Mouse (Mus musculus) neutrophil, adult 5-6 weeks (primary cell): ENCODE measurements around the gene Tex35. TPM values are rescaled to one million over a fixed set of nuclear protein-coding genes. Genes with fewer than 3 reads are reported as not detected.

Experiments used
- ATAC-seq: fragments of 151-379, 151-347 bp; 2 replicates; pipeline ENCODE4 v1.8.0; 2017; ENCODE audit warnings: mild to moderate bottlenecking, moderate TSS enrichment; ENCODE audit not compliant: insufficient number of reproducible peaks, poor library complexity, low FRiP score, severe bottlenecking; ENCODE audit errors: extremely low read depth
- total RNA-seq: library from RNA; stranded (forward); fragments of 200-1000 nt; gene quantifications from 2 replicates; pipeline ENCODE4 v1.2.3, GENCODE M21; 2017

Tex35 gene
- not detected in 2 replicates for total RNA-seq

DNA sequence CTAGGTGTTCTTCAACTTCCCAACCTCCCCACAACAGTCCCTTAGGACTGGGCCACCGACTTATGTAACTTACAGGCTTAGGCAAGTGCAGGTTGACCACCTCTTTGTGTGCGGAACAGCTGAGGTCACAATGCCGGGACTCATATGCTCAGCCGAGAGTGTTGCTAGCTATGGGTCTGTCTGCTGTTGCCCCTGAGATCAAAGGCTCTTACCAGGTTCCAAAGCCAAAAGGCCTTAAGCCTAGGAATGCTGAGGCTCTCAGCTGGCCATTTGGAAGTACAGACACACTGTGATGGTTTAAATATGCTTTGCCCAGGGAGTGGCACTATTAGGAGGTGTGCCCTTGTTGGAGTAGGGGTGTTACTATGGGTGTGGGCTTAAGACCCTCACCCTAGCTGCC lies at the start of gene Tex35:
TSS of gene Tex35 (minus strand) at position 101 of the 400 bp plus-strand sequence.
- ATAC-seq = no peak

DNA sequence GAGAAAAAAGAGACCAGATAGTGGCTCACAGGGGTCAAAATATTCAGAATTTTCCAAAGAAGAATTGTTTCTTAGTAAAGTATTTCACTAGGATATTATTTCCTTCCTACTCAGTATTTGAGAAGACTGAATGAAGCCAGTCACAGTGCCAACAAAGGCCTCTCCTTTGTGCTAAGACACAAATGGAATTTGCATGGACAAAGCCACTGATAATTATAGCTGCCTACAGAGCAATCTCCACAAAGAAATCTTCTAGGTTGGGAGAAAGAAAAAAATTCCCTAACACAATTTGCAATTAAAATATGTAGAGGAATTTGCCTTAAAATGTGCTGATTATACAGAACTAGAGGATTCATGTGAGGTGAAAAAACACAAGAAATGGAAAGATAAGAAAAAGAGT lies 45.3 kb upstream of the Tex35 start:
- ATAC-seq = no peak

DNA sequence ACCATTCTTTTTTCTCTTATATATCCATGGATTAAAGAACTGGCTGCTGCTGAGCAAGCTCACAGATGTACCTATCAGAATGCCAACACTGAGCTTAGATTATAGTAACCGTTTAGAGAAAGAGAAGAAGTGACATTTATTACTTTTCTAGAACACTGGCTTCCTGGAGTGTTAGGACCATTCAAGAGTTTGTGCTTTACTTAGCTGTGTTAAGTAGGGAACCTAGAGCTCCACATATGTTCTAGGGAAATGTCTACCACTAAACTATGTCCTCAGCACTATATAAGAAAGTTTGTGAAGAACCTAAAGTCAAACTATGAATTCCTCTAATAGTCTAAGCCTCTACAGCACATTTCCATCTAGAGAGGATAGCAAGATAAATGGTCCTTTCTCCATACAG lies 41.6 kb upstream of the Tex35 start:
- no peak for ATAC-seq

- no peak for ATAC-seq
Observed at GRCm38 (mm10) chr1:157144621-157145020, 36.1 kb upstream of the Tex35 start.

DNA sequence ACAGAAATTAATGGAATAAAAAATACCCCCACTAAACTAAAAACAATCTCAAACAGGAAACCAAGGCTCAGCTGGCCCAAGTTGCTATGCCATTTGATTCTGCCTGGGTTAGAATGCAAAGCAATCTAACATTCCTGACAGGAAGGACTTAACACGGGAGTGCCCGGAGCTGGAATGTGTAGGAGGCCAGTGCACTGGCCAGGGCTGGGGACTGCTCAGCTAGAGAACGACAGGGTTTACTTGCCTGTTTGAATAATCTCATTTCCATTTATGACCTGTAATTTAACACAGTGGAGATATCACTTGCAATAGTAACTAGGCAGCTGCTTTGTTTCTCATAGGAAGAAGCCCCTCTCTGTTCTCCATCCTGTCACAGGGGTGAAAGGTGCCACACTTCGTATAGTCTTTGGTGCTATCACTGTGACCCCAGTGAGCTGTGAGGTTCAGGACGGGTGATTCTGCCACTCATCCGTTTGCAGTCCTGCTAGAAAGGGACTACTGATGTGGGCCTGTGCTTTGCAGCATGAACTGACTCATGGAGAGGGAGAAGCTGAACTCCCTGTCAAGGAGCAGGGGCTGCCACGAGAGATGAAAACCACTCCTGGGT lies 34.9 kb upstream of the Tex35 start:
- no peak for ATAC-seq

- ATAC-seq = no peak
Observed at GRCm38 (mm10) chr1:157141014-157141413, 32.5 kb upstream of the Tex35 start.

- ATAC-seq = no peak
Observed at GRCm38 (mm10) chr1:157137854-157138241, 29.4 kb upstream of the Tex35 start.

GRCm38 (mm10) chr1:157137132-157137853 lies 28.8 kb upstream of the Tex35 start:
- ATAC-seq = no peak

GRCm38 (mm10) chr1:157128219-157128618 lies 19.7 kb upstream of the Tex35 start:
- ATAC-seq = no peak

GRCm38 (mm10) chr1:157123836-157124235 lies 15.4 kb upstream of the Tex35 start:
- ATAC-seq = no peak

- no peak; the same call in 1 of the 2 replicates for ATAC-seq
Observed at GRCm38 (mm10) chr1:157119168-157119567, 10.7 kb upstream of the Tex35 start.

- no peak for ATAC-seq
Observed at GRCm38 (mm10) chr1:157117440-157117839, 9.0 kb upstream of the Tex35 start.

DNA sequence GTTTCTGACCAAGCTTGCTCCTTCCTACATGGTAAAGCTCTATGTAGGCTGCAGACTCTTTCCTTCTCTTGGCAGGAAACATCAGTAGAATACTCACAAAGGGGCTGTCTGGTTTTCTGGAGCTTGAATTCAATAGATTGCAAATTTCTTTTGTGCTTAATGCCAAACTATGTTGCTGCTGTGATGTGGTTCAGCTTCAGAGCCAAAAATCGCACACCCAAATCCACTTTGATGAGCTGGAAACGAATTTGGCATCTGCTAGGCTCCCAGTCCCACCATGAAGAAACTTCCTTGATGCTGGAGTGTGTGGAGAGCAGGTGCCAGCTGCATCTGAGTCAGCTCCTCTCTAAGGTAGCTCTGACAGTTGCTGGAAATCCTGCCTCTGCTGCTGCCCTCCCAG lies 6.0 kb upstream of the Tex35 start:
- no peak for ATAC-seq

DNA sequence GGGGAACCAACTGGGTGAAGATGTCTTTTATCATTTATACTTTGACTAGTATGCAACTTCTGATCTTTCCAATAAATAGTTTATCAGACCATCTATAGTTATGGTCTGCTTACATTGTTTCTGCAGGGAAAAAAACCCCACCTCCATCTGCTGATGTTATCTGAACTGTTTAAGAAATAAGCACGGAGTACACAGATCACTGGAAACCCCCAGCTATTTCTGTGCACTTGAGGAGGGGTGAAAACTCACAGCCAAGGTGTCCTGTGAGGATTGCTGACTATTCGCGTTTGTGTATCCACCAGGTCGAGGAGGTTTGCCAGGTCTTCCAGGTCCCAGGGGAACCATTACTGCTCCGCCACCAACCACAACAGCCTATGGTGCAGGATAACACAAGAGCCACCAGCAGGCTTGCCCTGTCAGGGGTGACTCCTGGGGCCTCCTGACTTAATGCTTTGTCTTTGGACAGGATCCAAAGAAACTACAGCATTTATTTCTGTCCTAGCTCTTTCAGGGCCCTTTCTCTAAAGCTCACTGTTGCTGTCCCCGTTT lies 1.9 kb upstream of the Tex35 start:
- no peak for ATAC-seq

DNA sequence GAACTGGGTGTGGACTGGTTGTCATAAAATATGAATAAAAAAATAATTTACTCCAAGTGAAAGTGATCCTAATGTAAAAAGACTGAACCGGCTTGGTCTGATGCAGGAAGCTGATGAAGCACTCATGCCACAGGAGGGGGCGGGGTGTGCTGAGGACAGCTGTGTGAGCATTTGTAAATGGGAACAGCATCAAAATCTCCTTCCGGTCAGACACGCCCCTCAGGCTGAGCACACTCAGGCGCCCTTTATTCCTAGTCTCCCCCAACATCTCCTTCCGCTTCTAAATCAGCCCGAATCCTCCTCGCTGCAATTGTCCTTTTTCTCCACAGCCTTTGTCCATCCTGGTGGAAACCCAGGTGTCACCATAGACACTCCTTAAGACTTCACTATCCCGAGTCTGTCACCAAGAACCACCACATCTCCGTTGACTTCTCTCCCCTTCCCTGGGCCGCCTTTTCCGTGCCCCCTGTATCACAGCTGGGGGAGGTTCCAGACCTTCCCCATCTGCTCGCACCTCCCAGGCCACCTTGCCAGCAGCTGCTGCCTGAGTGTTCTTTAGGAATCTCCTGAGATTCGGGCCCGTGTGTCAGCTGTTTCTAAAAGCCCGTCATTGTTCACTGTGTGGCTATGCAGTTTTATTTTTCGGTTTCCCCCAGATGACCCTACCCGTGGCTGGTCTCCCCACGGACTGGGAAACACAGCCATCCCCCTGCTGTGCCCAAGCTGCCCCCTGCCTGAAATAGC lies 7.2 kb downstream of the Tex35 start:
- ATAC-seq = peak; percentile 39; the same call in 1 of the 2 replicates

DNA sequence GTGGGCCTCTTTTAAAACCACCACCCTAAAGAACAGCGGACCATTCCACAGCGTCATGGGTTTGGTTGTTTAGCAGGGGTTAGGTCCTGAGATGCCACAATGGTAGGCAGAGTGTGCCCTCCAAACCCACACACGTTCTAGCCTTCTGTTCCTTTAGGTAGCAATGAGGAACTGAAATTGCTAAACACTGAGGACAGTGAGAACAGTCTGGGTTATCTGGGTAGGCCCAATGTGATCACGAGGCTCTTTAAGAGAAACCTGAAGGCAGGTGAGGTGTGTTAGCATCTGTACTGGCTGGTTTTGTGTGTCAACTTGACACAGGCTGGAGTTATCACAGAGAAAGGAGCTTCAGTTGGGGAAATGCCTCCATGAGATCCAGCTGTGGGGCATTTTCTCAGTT lies 12.9 kb downstream of the Tex35 start:
- ATAC-seq = 0 out of 2 replicates have a peak, but pooled peaks have one; percentile 13

GRCm38 (mm10) chr1:157092622-157093021 lies 15.9 kb downstream of the Tex35 start:
- no peak for ATAC-seq

DNA sequence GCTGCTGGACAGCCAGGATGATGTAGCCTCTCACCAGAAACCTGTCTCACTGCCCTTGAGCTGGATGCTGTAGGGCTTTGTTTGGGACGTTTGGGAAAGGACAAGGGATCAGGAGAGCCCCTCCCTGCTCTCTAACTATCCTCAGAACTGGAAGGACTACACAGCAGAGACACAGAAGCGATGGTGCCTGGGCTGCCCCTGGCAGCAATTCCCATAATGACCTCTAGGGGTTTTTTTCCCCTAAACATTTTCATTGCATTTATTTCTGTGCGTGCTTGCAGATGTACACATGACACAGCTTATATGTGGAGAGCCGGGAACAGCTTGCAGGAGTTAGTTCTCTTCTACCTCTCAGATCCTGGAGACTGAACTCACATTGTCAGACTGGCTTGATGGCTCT lies 16.3 kb downstream of the Tex35 start:
- no peak for ATAC-seq

GRCm38 (mm10) chr1:157090835-157091234 lies 17.6 kb downstream of the Tex35 start:
- no peak for ATAC-seq
